Mouse (Mus musculus) kidney, embryonic 15.5 days (tissue): ENCODE results near the gene H2-Oa. TPM values are rescaled to one million over a fixed set of nuclear protein-coding genes. Genes with fewer than 3 reads are reported as not detected.

Experiments used
- ATAC-seq: fragments of 200-750 bp; cut with Nextera tagmentation; replicated peaks from 2 replicates; pipeline ENCODE4 v1.8.0; 2017; ENCODE audit warnings: moderate TSS enrichment; ENCODE audit not compliant: low FRiP score
- H3K27ac ChIP-seq: fragments of 300-500 bp; sonication (generic); 2 replicates; pipeline ENCODE4 v1.5.1; 2015; ENCODE audit warnings: mild to moderate bottlenecking, inconsistent platforms
- H3K27me3 ChIP-seq: fragments of 300-500 bp; sonication (generic); 2 replicates; pipeline ENCODE4 v1.6.1; 2015; ENCODE audit warnings: inconsistent platforms
- H3K36me3 ChIP-seq: fragments of 300-500 bp; sonication (generic); 2 replicates; pipeline ENCODE4 v1.6.1; 2015; ENCODE audit warnings: inconsistent platforms
- H3K4me1 ChIP-seq: fragments of 300-500 bp; sonication (generic); 2 replicates; pipeline ENCODE4 v1.6.1; 2015; ENCODE audit warnings: inconsistent platforms
- H3K4me2 ChIP-seq: fragments of 300-500 bp; sonication (generic); 2 replicates; pipeline ENCODE4 v1.6.1; 2015; ENCODE audit warnings: moderate library complexity, mild to moderate bottlenecking, inconsistent platforms
- H3K4me3 ChIP-seq: fragments of 300-500 bp; sonication (generic); replicated peaks from 2 replicates; pipeline ENCODE4 v1.5.1; 2015; ENCODE audit warnings: mild to moderate bottlenecking, inconsistent platforms
- H3K9ac ChIP-seq: fragments of 300-500 bp; sonication (generic); 2 replicates; pipeline ENCODE4 v1.6.1; 2015; ENCODE audit warnings: mild to moderate bottlenecking, inconsistent platforms
- H3K9me3 ChIP-seq: fragments of 300-500 bp; sonication (generic); replicated peaks from 2 replicates; pipeline ENCODE4 v1.6.1; 2016; ENCODE audit warnings: inconsistent platforms
- WGBS: fragments of 180-500 bp; shearing (Covaris S2); methylation state at CpG from one replicate; pipeline ENCODE4 v1.1.7; 2015; ENCODE audit warnings: mixed read lengths; 5-methylcytosine and 5-hydroxymethylcytosine counted together
- polyA plus RNA-seq: library from polyadenylated mRNA; unstranded; fragments of >200 nt; fragmentation: Nextera tagmentation; extraction: Ambion mirVana; gene quantifications from 2 replicates; pipeline ENCODE4 v1.2.1, GENCODE M21; 2015

H2-Oa gene
- polyA plus RNA-seq, 1 experiment from 2014 or later, result 0.64 TPM

DNA sequence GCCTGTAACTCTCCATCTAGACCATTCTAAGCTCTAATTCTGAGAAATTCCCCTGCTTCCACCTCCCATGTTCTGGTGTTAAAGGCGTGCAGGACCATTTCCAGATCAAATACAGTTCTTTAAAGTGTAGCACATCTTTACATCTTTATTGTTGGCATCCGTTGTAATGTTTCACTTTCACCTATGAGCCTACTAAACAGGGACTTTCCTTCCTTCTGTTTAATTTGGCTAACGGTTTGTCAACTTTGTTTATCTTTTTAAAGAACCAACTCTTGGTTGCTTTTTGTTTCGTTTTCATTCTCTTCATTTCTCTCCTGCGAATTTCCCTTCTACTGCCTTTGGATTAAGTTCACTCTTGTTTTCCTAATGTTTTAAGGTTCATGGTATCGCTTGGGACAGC lies 10.7 kb downstream of the H2-Oa start:
- ATAC-seq, result no peak
- no peaks in the 10 kb centered on the region for H3K9me3 ChIP-seq
- WGBS, result 80% methylated on average over 6 of the region's 6 CpGs

GRCm38 (mm10) chr17:34104804-34105203 lies 12.7 kb downstream of the H2-Oa start:
- Histone ChIP-seq H3K4me1 (peaks cover 9% of the 10 kb centered on the region), H3K9ac (no peak overlapping the region), H3K4me2 (no peak overlapping the region), H3K36me3 (peaks cover 10% of the 10 kb centered on the region), H3K27ac (no peak overlapping the region), H3K9me3 (no peaks in the 10 kb centered on the region), H3K27me3 (no peaks in the 10 kb centered on the region; the same call in 1 of the 2 replicates), H3K4me3 (no peak overlapping the region)
- 75% methylated on average over 9 of the region's 9 CpGs for WGBS
- no peak for ATAC-seq

More for the DNA sequence above, 10.7 kb downstream of the H2-Oa start:
- Histone ChIP-seq H3K27ac (no peak overlapping the region), H3K36me3 (no peaks in the 10 kb centered on the region), H3K4me2 (no peak overlapping the region), H3K9ac (no peak overlapping the region), H3K4me1 (peaks cover 12% of the 10 kb centered on the region), H3K27me3 (no peaks in the 10 kb centered on the region; the same call in 1 of the 2 replicates), H3K4me3 (no peak overlapping the region)

DNA sequence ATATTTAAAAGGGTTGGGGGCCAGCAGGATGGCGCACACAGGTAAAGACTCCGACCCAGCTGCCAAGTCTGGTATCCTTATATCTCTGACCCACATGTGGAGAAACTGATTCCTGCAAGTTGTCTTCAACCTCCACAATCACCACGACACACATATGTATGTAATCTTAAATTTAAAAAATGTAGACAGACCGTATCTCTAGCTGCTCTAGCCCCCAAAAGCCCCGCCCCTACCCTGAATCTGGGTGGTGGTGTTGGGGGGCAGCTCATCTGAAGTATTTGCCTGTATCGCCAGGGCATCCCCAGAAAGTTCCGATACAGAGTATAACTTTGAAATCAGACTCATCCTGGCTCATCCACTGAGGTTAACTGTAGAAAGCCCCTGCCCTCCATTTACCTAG lies 14.4 kb downstream of the H2-Oa start:
- Histone ChIP-seq H3K4me2 (no peak overlapping the region), H3K36me3 (peaks cover 28% of the 10 kb centered on the region), H3K27ac (no peak overlapping the region), H3K4me1 (peaks cover 3% of the 10 kb centered on the region), H3K27me3 (no peaks in the 10 kb centered on the region; the same call in 1 of the 2 replicates), H3K4me3 (no peak overlapping the region), H3K9me3 (no peaks in the 10 kb centered on the region), H3K9ac (no peak overlapping the region)
- ATAC-seq, result no peak
- WGBS, result 88% methylated on average over 7 of the region's 7 CpGs

DNA sequence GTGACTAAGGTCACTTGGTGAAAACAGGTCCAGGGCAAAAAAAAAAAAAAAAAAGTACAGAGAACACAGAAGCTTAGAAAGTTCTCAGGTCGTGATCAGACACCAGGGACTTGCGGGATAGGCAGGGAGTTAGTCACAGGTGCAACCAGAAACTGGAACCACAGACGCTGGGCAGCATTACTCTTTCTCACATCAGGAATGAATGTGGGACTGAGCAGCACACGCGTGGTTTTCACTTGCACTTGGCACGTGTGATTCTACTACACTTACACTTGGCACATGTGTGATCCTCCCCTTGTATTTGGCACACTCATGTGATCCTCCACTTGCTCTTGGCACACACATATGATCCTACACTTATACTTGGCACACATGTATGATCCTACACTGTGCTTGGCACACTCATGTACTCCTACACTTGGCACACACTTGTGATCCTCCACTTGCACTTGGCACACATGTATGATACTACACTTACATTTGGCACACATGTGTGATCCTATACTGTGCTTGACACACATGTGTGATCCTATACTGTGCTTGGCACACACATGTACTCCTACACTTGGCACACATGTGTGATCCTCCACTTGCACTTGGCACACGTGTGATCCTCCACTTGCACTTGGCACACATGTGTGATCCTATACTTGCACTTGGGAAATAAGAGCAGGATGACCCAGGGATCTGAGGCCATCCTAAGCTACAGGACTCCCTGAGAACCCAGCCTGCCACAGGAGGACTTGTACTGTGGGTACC lies 15.1 kb downstream of the H2-Oa start:
- H3K9ac ChIP-seq, result no peak overlapping the region
- H3K4me3 ChIP-seq, result no peak overlapping the region
- peaks cover 35% of the 10 kb centered on the region for H3K36me3 ChIP-seq
- H3K4me2 ChIP-seq, result no peak overlapping the region
- H3K27ac ChIP-seq, result no peak overlapping the region
- H3K4me1 ChIP-seq, result no peaks in the 10 kb centered on the region
- 81% methylated on average over 7 of the region's 7 CpGs for WGBS
- no peak; the same call in 1 of the 2 replicates for ATAC-seq
- no peaks in the 10 kb centered on the region for H3K9me3 ChIP-seq
- H3K27me3 ChIP-seq, result no peaks in the 10 kb centered on the region; the same call in 1 of the 2 replicates

GRCm38 (mm10) chr17:34108460-34108859 lies 16.3 kb downstream of the H2-Oa start:
- Histone ChIP-seq H3K9ac (no peak overlapping the region), H3K9me3 (no peaks in the 10 kb centered on the region), H3K4me2 (no peak overlapping the region), H3K27me3 (no peaks in the 10 kb centered on the region; the same call in 1 of the 2 replicates), H3K27ac (no peak overlapping the region), H3K4me1 (no peaks in the 10 kb centered on the region), H3K4me3 (no peak overlapping the region), H3K36me3 (peaks cover 47% of the 10 kb centered on the region)
- WGBS, result 76% methylated on average over 6 of the region's 6 CpGs
- no peak for ATAC-seq

DNA sequence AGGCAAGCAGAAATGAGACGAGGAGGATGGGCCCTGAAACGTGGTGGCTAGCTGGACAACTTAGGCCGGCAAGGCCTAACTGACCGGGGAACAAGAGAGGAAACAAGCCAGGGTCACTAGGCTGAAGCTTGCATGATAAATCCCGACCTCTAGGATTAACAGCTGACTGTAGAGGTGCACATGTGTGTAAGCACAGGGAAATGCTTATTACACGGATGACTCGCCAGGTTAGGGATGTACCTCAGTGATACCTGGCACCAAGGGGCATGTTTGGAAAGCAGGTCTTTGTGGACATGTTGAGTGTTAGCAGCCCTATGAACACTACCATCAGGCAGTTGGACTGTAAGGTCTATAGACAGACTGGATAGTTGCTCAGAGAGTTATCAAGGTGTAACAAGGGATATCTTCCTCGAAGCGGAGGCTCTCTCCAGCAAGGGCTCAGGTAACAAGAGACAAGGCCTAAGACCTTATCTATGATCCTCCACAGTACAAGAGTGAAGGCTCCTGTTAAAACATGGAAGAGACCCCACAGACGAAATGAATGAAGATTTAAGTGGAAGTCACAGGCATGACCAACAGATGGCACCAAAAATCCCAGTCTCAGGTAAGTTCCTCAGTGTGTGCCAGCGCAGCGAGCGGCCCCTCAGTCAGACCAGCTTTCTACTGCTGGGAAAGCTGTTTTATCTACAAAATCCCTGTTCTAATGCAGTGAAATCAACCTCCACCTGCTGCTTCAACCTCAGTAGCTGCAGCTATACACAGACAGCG lies 17.1 kb downstream of the H2-Oa start:
- Histone ChIP-seq H3K9me3 (no peaks in the 10 kb centered on the region), H3K4me3 (no peak overlapping the region), H3K27me3 (no peaks in the 10 kb centered on the region), H3K36me3 (peaks cover 54% of the 10 kb centered on the region), H3K27ac (peak overlapping the region; percentile 48), H3K4me2 (no peak overlapping the region), H3K4me1 (0 out of 2 replicates have a peak, but pooled peaks cover 2% of the 10 kb centered on the region), H3K9ac (no peak overlapping the region)
- WGBS, result 77% methylated on average over 14 of the region's 14 CpGs
- 0 out of 2 replicates have a peak, but pooled peaks have one; percentile 47 for ATAC-seq

DNA sequence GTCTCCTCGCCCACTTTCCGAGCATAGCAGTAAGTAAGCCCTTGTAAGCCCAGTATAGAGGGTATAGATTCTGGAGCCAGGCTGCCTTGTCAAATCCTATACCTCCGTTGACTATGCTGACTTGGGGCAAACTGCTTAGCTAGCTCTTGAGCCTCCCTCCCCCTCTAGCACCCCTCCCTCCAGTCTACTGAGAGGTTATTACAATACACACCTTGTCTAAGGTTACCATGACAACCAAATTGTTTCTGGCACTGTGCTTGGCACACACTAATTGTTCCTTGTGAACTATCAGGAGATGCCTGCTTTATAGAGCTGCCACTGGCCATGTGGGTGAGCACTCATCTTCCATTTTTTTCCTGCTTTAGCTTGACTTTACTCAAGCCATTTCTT lies 17.7 kb downstream of the H2-Oa start:
- Histone ChIP-seq H3K4me2 (no peak overlapping the region), H3K27me3 (no peaks in the 10 kb centered on the region), H3K4me1 (peaks cover 4% of the 10 kb centered on the region), H3K4me3 (no peak overlapping the region), H3K9ac (no peak overlapping the region), H3K27ac (peak overlapping the region; percentile 48), H3K9me3 (no peaks in the 10 kb centered on the region), H3K36me3 (peaks cover 60% of the 10 kb centered on the region)
- WGBS, result 67% methylated on average over 3 of the region's 3 CpGs
- ATAC-seq, result 0 out of 2 replicates have a peak, but pooled peaks have one; percentile 16

GRCm38 (mm10) chr17:34110309-34110708 lies 18.2 kb downstream of the H2-Oa start:
- H3K36me3 ChIP-seq, result peaks cover 65% of the 10 kb centered on the region
- no peak for ATAC-seq
- no peak overlapping the region for H3K4me2 ChIP-seq
- no peak overlapping the region for H3K4me3 ChIP-seq
- H3K9me3 ChIP-seq, result no peaks in the 10 kb centered on the region
- whole genome bisulfite sequencing, result 65% methylated on average over 8 of the region's 8 CpGs
- peak overlapping the region; percentile 41; the same call in 1 of the 2 replicates for H3K27ac ChIP-seq
- no peaks in the 10 kb centered on the region for H3K27me3 ChIP-seq
- H3K9ac ChIP-seq, result no peak overlapping the region
- H3K4me1 ChIP-seq, result peaks cover 9% of the 10 kb centered on the region

DNA sequence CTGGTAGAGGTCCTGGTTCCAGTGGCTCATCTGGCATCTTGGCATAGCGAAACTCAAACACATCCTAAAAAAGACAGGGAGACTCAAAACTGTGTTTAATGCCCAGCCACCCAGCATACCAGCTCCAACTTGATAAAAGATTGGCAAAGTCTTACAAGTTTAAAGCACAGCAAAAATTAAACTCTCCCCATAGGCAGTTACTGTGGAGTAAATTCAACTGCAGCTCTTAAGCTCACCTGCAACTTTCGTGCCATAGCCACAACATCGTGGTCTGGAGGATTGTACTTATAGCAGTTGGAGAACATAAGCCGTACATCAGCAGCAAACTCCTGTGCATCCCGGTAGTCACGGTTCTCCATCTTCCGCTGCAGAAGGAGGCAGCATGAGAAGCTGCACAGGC lies 22.0 kb downstream of the H2-Oa start:
- WGBS, result 94% methylated on average over 7 of the region's 7 CpGs
- no peak overlapping the region for H3K27ac ChIP-seq
- peaks cover 29% of the 10 kb centered on the region for H3K4me1 ChIP-seq
- no peak for ATAC-seq
- no peaks in the 10 kb centered on the region for H3K27me3 ChIP-seq
- H3K9me3 ChIP-seq, result no peaks in the 10 kb centered on the region
- peaks cover 93% of the 10 kb centered on the region for H3K36me3 ChIP-seq
- H3K9ac ChIP-seq, result 0 out of 2 replicates have a peak overlapping the region, but pooled peaks have one; percentile 6
- H3K4me2 ChIP-seq, result no peak overlapping the region
- H3K4me3 ChIP-seq, result no peak overlapping the region

GRCm38 (mm10) chr17:34116736-34117370 lies 24.7 kb downstream of the H2-Oa start:
- peak overlapping the region; percentile 94 for H3K4me2 ChIP-seq
- 0 out of 2 replicates have a peak overlapping the region, but pooled peaks have one; percentile 4 for H3K27ac ChIP-seq
- H3K9me3 ChIP-seq, result no peaks in the 10 kb centered on the region
- peaks cover 66% of the 10 kb centered on the region for H3K36me3 ChIP-seq
- H3K4me1 ChIP-seq, result peaks cover 29% of the 10 kb centered on the region
- no peak for ATAC-seq
- peak overlapping the region; percentile 79 for H3K9ac ChIP-seq
- H3K4me3 ChIP-seq, result peak overlapping the region; percentile 86
- no peaks in the 10 kb centered on the region for H3K27me3 ChIP-seq
- 23% methylated on average over 7 of the region's 7 CpGs for WGBS

- Histone ChIP-seq H3K27me3 (no peaks in the 10 kb centered on the region), H3K4me2 (peak overlapping the region; percentile 94), H3K9me3 (no peaks in the 10 kb centered on the region), H3K4me1 (peaks cover 29% of the 10 kb centered on the region), H3K4me3 (peak overlapping the region; percentile 86), H3K9ac (peak overlapping the region; percentile 79), H3K36me3 (peaks cover 59% of the 10 kb centered on the region), H3K27ac (no peak overlapping the region)
- under 1% methylated on average over 5 of the region's 5 CpGs for WGBS
- no peak for ATAC-seq
Measured at GRCm38 (mm10) chr17:34117421-34118112, 25.4 kb downstream of the H2-Oa start.
